Mouse (Mus musculus): ENCODE measurements around the gene Ube2g1. TPM values are rescaled to one million over a fixed set of nuclear protein-coding genes. Genes with fewer than 3 reads are reported as not detected.
A peak's percentile ranks its signal among the peaks of the same experiment; 100 is the strongest.
"Not testable (repeated sequence)": the region's sequence is repeated elsewhere in the genome, so short reads cannot be mapped to it uniquely, and the experiment has no call there.

Gene Ube2g1
- polyA plus RNA-seq, 2 experiments = 7.5 to 21.7 TPM

- 19% methylated on average over 2 of the region's 2 CpGs for WGBS (ENCODE audit: insufficient replicate concordance)
- H3K36me3 ChIP-seq (replicated peaks; ENCODE audit: control insufficient read depth, insufficient read depth, low read depth) = peaks cover 3% of the 10 kb centered on the region; the same call in 1 of the 2 replicates
- no peak overlapping the region for H3K9ac ChIP-seq (replicated peaks)
- no peaks in the 10 kb centered on the region for H3K9me3 ChIP-seq (ENCODE audit: control insufficient read depth, low read length)
- ATAC-seq (ENCODE audit: insufficient read depth) (peak; percentile 47; the same call in 1 of the 2 replicates), DNase-seq (ENCODE audit: low read depth in 3 of 3, low spot score in 3 of 3) (no peak)
- H3K4me1 ChIP-seq (replicated peaks; ENCODE audit: control insufficient read depth in 2 of 2, insufficient read depth in 2 of 2, low read length in 1 of 2) = peaks cover 38 to 41% of the 10 kb centered on the region in 2 experiments
- TF ChIP-seq CTCF (IDR thresholded peaks at IDR 0.05; ENCODE audit: low read depth) = no peak
- no peak for TF ChIP-seq EP300 (IDR thresholded peaks at IDR 0.05; ENCODE audit: low read depth)
- H3K4me3 ChIP-seq (ENCODE audit: insufficient read depth in 1 of 2, low read depth in 2 of 2, low read length in 2 of 2) = no peak overlapping the region
- H3K27me3 ChIP-seq (ENCODE audit: control insufficient read depth, insufficient read depth, low read length) = no peaks in the 10 kb centered on the region
- no peak overlapping the region; the same call in 1 of the 2 replicates for H3K27ac ChIP-seq
- peak overlapping the region; percentile 36 for H3K4me2 ChIP-seq (ENCODE audit: low read depth)
Observed at GRCm38 (mm10) chr11:72696368-72696971, 89.4 kb downstream of the Ube2g1 start.

GRCm38 (mm10) chr11:72697323-72697722, 90.2 kb downstream of the Ube2g1 start:
- no peak for DNase-seq (ENCODE audit: low read depth in 3 of 3, low spot score in 3 of 3)
- H3K27ac ChIP-seq = no peak overlapping the region

GRCm38 (mm10) chr11:72705111-72705510, 98.0 kb downstream of the Ube2g1 start:
- H3K4me1 ChIP-seq (replicated peaks; ENCODE audit: control insufficient read depth in 2 of 2, insufficient read depth in 2 of 2, low read length in 1 of 2); ATAC-seq (ENCODE audit: insufficient read depth); H3K4me2 ChIP-seq (ENCODE audit: low read depth); H3K36me3 ChIP-seq (replicated peaks; ENCODE audit: control insufficient read depth, insufficient read depth, low read depth); H3K27me3 ChIP-seq (ENCODE audit: control insufficient read depth, insufficient read depth, low read length); H3K27ac ChIP-seq; DNase-seq (ENCODE audit: low read depth in 3 of 3, low spot score in 3 of 3); H3K4me3 ChIP-seq (ENCODE audit: insufficient read depth in 1 of 2, low read depth in 2 of 2, low read length in 2 of 2); H3K9me3 ChIP-seq (ENCODE audit: control insufficient read depth, low read length); H3K9ac ChIP-seq (replicated peaks): not testable (repeated sequence)
- WGBS (ENCODE audit: insufficient replicate concordance) = 82% methylated on average over 2 of the region's 2 CpGs

More at GRCm38 (mm10) chr11:72697323-72697722, 90.2 kb downstream of the Ube2g1 start:
- no peak for ATAC-seq (ENCODE audit: insufficient read depth)
- Histone ChIP-seq H3K4me3 (ENCODE audit: insufficient read depth in 1 of 2, low read depth in 2 of 2, low read length in 2 of 2) (no peak overlapping the region), H3K27me3 (ENCODE audit: control insufficient read depth, insufficient read depth, low read length) (no peaks in the 10 kb centered on the region), H3K4me2 (ENCODE audit: low read depth) (no peak overlapping the region), H3K4me1 (replicated peaks; ENCODE audit: control insufficient read depth in 2 of 2, insufficient read depth in 2 of 2, low read length in 1 of 2) (peaks cover 29 to 35% of the 10 kb centered on the region in 2 experiments), H3K9me3 (ENCODE audit: control insufficient read depth, low read length) (no peaks in the 10 kb centered on the region), H3K36me3 (replicated peaks; ENCODE audit: control insufficient read depth, insufficient read depth, low read depth) (peaks cover 3% of the 10 kb centered on the region; the same call in 1 of the 2 replicates), H3K9ac (replicated peaks) (no peak overlapping the region)
- TF ChIP-seq CTCF (IDR thresholded peaks at IDR 0.05; ENCODE audit: low read depth) = no peak
- no peak for TF ChIP-seq EP300 (IDR thresholded peaks at IDR 0.05; ENCODE audit: low read depth)

- Histone ChIP-seq H3K4me3 (ENCODE audit: insufficient read depth in 1 of 2, low read depth in 2 of 2, low read length in 2 of 2) (no peak overlapping the region), H3K27me3 (ENCODE audit: control insufficient read depth, insufficient read depth, low read length) (no peaks in the 10 kb centered on the region), H3K9me3 (ENCODE audit: control insufficient read depth, low read length) (no peaks in the 10 kb centered on the region), H3K9ac (replicated peaks) (no peak overlapping the region), H3K4me2 (ENCODE audit: low read depth) (no peak overlapping the region), H3K36me3 (replicated peaks; ENCODE audit: control insufficient read depth, insufficient read depth, low read depth) (peaks cover 31% of the 10 kb centered on the region), H3K4me1 (replicated peaks; ENCODE audit: control insufficient read depth in 2 of 2, insufficient read depth in 2 of 2, low read length in 1 of 2) (no peaks in the 10 kb centered on the region), H3K27ac (no peak overlapping the region)
- DNase-seq (ENCODE audit: low read depth in 3 of 3, low spot score in 3 of 3) (no peak), ATAC-seq (ENCODE audit: insufficient read depth) (no peak)
- TF ChIP-seq CTCF (IDR thresholded peaks at IDR 0.05; ENCODE audit: low read depth) (no peak), EP300 (IDR thresholded peaks at IDR 0.05; ENCODE audit: low read depth) (no peak)
- WGBS (ENCODE audit: insufficient replicate concordance) = 85% methylated on average over 5 of the region's 5 CpGs
Observed at GRCm38 (mm10) chr11:72712721-72713120, 105.6 kb downstream of the Ube2g1 start.

GRCm38 (mm10) chr11:72718161-72718560, 111.1 kb downstream of the Ube2g1 start:
- Histone ChIP-seq H3K4me3 (ENCODE audit: insufficient read depth in 1 of 2, low read depth in 2 of 2, low read length in 2 of 2) (no peak overlapping the region), H3K27me3 (ENCODE audit: control insufficient read depth, insufficient read depth, low read length) (no peaks in the 10 kb centered on the region), H3K9me3 (ENCODE audit: control insufficient read depth, low read length) (no peaks in the 10 kb centered on the region), H3K4me2 (ENCODE audit: low read depth) (no peak overlapping the region), H3K4me1 (replicated peaks; ENCODE audit: control insufficient read depth in 2 of 2, insufficient read depth in 2 of 2, low read length in 1 of 2) (no peaks in the 10 kb centered on the region), H3K27ac (no peak overlapping the region), H3K36me3 (replicated peaks; ENCODE audit: control insufficient read depth, insufficient read depth, low read depth) (peaks cover 29% of the 10 kb centered on the region), H3K9ac (replicated peaks) (no peak overlapping the region)
- TF ChIP-seq CTCF (IDR thresholded peaks at IDR 0.05; ENCODE audit: low read depth) = no peak
- no peak for TF ChIP-seq EP300 (IDR thresholded peaks at IDR 0.05; ENCODE audit: low read depth)
- DNase-seq (ENCODE audit: low read depth in 3 of 3, low spot score in 3 of 3) (no peak), ATAC-seq (ENCODE audit: insufficient read depth) (no peak)
- 75% methylated on average over 3 of the region's 3 CpGs for WGBS (ENCODE audit: insufficient replicate concordance)

Data from liver, embryonic 14.5 days (tissue).